Mouse (Mus musculus): ENCODE measurements around the gene Rin1.

- TF ChIP-seq CTCF (IDR thresholded peaks at IDR 0.05; ENCODE audit: borderline replicate concordance, insufficient read depth, low read depth, low read length) (no peak), POLR2A (IDR thresholded peaks at IDR 0.05; ENCODE audit: borderline replicate concordance, insufficient read depth, low read length) (no peak)
These were observed 43.4 kb downstream of the Rin1 start for GRCm38 (mm10) chr19:5093481-5094242.
